Mouse (Mus musculus) natural killer cell, adult 2 months (primary cell): ENCODE data around the gene Pif1.

Experiments used
- DNase-seq, 2 experiments: peaks; one replicate each; pipeline ENCODE4 v3.0.0; 2022; ENCODE audit warnings: low spot score in 2 of 2

The Pif1 gene

GRCm38 (mm10) chr9:65561016-65561415 is 25.9 kb upstream of the Pif1 start:
- no peak for DNase-seq

- no peak for DNase-seq
Measured at GRCm38 (mm10) chr9:65562081-65562506, 24.9 kb upstream of the Pif1 start.

- no peak for DNase-seq
Measured at GRCm38 (mm10) chr9:65563073-65563472, 23.9 kb upstream of the Pif1 start.

- no peak for DNase-seq
Measured at GRCm38 (mm10) chr9:65564698-65565097, 22.3 kb upstream of the Pif1 start.

- no peak for DNase-seq
Measured at GRCm38 (mm10) chr9:65568787-65569186, 18.2 kb upstream of the Pif1 start.

- DNase-seq = no peak
Measured at GRCm38 (mm10) chr9:65569491-65569971, 17.4 kb upstream of the Pif1 start.

- no peak for DNase-seq
Measured at GRCm38 (mm10) chr9:65572837-65573236, 14.1 kb upstream of the Pif1 start.

GRCm38 (mm10) chr9:65574513-65575392 is 12.2 kb upstream of the Pif1 start:
- no peak for DNase-seq

- DNase-seq = no peak
Measured at GRCm38 (mm10) chr9:65575393-65576196, 11.4 kb upstream of the Pif1 start.

- DNase-seq = no peak
Measured at GRCm38 (mm10) chr9:65576861-65577510, 10.0 kb upstream of the Pif1 start.

- DNase-seq = no peak
Measured at GRCm38 (mm10) chr9:65577511-65578196, 9.3 kb upstream of the Pif1 start.

GRCm38 (mm10) chr9:65578801-65579249 is 8.1 kb upstream of the Pif1 start:
- peak; percentile 44 to 71 for DNase-seq

- peak; percentile 84 to 89 for DNase-seq
Measured at GRCm38 (mm10) chr9:65579781-65580371, 7.1 kb upstream of the Pif1 start, which contains the start of gene Plekho2. Gene Plekho2 (minus strand): TSS chr9:65580040.

GRCm38 (mm10) chr9:65580401-65581256 is 6.3 kb upstream of the Pif1 start:
- peak; percentile 92 to 93 for DNase-seq

- DNase-seq = peak; percentile 58 to 69
Measured at GRCm38 (mm10) chr9:65583045-65583444, 3.9 kb upstream of the Pif1 start.

- no peak for DNase-seq
Measured at GRCm38 (mm10) chr9:65587270-65587572, 261 bp downstream of the Pif1 start.

GRCm38 (mm10) chr9:65587573-65588358 is 806 bp downstream of the Pif1 start:
- DNase-seq = peak in 1 of 2 experiments; percentile 26

GRCm38 (mm10) chr9:65589091-65589490 is 2.1 kb downstream of the Pif1 start:
- no peak for DNase-seq

- DNase-seq = no peak
Measured at GRCm38 (mm10) chr9:65592721-65593120, 5.8 kb downstream of the Pif1 start.
